Mouse (Mus musculus): ENCODE results near the gene Cip2a.

Gene Cip2a

DNA sequence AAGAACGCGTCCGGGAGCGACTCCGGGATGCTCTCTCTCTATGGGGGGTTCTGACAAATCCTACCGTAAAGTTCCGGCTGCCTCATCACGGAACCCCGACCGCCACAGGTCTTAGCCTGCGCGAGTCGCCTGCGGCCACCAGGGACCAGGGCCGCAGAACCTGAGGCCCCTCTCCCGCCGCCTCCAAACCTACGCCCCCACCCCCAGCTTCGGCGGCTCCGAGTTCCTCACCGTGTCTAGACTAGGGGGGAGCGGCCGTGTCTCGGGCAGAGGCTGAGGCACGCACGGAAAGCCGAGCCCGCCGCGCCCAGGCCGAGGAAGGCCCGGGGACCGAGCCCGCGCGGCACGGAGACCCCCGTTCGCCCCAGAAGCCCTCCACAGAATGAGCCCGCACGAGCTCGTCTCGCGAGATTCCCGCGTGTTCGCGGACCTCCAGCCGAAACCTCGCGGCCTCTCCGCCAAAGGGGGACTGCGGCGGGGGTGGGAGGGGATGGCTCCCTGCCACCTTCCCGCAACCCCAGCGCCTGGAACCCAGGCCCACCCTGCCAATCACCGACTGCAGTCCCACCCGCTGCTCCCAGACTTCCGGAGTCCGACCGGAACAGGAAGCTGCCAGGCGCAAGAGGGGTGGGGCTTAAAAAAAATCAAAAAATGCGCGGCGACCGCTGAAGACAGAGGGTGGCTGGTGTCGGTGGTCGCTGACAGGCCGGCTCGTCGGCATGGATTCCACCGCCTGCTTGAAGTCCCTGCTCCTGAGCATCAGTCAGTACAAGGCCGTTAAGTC, at the start of gene Cip2a, which contains the start of gene Dzip3:
TSS of gene Cip2a (plus strand) at position 627 of the 784 bp plus-strand sequence.
TSS of gene Dzip3 (minus strand) at position 607 of the 784 bp plus-strand sequence.
- DNase-seq (ENCODE audit: low spot score) = peak; percentile 93

DNA sequence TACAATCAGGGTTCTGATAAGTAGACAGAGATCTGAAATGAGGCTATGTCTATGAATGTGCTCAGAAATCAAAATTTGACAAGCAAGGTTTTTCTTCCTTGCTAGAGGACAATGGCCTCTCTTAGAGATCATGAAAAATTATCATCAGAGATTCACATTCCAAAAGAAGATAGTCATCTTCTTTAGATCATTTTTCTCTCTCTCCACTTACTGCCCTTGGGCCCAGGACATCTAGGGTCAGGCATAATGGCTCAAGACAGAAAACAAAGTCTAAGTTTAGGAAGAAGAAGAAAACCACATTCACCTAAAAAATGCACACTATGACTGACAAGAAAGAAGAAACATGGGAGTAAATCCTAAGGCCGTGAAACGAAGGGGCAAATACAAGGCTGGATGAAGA, 21.0 kb upstream of the Cip2a start:
- DNase-seq (ENCODE audit: low spot score) = no peak

DNA sequence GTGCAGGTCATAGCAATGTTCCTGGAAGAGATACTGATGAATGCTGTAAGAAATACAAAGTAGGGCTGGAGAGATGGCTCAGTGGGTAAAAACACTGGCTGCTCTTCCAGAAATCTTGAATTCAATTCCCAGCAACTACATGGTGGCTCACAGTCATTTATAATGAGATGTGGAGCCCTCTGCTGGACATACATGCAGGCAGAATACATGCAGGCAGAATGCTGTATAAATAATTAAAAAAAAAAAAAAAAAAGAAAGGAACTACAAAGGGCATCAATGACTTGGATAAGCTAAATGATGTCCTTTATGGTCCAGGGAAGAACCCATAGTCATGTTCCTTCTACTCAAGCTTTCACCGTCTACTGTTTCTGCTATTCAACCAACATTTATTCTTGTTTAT, 20.4 kb upstream of the Cip2a start:
- peak; percentile 20 for DNase-seq (ENCODE audit: low spot score)

DNA sequence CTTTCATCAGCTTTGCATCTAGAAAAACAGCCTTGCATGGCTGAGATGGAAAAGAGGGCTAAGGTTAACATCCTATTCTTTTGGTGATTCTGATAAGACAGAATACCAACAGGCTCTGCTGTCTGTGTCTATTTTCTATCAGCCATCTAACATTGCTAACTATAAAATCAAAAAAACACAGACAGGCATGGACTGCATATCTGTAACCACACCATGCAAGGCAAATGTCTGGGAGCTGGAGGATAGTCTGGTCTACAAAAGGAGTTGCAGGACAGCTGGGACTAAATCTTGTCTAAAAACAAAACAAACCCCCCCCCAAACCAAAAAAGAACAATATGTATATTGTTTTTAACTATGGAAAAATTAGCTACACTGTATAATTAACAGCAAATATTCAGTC, 14.0 kb upstream of the Cip2a start:
- DNase-seq (ENCODE audit: low spot score) = no peak

DNA sequence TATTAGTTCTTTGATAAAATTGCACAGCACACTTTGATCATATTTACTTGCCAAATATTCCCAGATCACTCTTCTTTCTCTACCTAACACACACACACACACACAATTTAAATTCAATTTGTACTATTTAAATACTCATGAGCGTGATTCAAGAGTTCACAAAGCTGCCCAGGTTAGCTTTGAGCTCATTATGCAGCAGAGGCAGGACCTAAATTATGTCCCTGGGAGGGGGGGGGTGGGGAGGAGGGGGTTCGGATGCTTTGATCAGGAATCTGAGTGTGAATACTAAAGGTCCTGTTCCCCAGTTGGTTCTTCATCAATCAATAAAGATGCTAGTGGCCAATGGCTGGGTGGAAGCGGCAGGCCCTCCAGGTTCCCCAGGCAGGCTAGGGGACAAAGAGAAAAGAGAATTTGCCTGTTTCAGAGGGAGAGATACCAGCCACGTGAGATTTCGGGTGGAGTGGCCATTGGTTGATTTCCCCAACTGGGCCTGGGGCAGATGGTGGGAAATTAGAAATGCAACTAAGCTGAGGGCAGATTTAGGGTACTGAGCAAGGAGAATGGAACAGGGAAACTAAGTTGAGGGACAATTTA, 8.9 kb upstream of the Cip2a start:
- no peak for DNase-seq (ENCODE audit: low spot score)

DNA sequence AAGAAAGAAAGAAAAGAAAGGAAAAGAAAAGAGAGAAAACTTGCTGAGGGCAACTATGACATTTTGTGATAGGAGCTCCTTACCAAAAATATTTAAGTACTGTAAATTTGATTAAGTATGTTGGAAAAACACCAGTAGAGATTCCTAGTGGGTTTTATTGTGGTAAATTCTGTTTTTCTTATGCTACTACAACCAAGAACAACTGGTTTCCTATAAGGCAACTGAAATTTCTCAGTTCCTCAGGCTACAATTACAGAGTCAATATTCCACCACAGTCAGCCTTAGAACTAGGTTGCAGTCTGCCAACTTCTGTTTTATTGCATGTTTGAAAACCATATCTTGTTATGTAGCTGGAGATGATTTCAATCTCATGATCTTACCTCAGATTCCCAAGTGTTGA, 4.3 kb upstream of the Cip2a start:
- no peak for DNase-seq (ENCODE audit: low spot score)

DNA sequence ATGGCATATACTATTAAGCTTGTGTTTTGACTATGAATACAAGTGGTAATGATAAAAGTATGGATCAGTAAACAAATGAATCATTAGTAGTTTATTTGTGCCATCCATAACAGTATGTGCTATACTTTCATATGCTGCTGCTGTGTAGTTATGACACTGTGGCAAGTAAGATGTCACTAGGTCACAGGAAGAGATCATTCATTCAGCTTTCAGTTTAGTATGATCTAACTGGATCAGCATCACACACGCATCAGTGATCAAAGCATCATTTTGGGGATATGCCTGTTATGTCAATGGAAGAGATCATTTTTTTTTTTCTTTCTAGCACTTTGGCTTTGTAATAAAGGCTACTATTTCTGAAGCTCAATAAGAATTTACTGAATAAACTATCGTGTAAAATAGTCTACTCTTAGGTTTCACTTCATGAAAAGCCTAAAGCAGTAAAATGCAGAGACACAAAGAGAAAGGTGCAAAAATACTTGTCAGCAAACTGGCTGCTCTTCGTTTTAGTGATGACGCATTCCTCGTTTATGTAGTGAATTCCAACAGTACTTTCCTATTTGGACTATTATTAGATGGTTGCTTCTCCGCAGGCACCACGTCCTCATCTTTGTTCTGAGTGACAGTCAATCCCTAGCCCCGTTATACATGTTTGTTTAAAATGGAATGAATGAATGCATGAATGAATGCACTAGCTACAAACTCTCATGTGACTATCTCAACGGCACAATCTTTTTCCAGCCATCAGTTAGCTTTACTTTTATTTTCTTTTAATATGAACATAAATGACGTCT, 1.4 kb upstream of the Cip2a start:
- peak; percentile 18 for DNase-seq (ENCODE audit: low spot score)

DNA sequence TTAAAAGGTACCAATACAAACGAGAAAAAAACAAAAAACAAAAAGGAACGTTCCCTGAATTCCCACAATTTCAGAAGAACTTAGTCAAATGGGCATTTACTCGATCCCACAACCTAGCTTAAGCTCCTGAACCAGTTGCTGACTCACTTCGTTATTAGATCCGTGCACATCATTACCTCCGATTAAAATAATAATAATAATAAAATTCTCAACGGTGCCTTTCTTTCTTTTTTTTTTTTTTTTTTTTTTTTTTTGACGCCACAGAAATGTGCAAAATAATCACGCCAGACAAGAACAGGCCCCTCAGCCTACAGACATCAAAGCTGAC, 790 bp upstream of the Cip2a start:
- no peak for DNase-seq (ENCODE audit: low spot score)

DNA sequence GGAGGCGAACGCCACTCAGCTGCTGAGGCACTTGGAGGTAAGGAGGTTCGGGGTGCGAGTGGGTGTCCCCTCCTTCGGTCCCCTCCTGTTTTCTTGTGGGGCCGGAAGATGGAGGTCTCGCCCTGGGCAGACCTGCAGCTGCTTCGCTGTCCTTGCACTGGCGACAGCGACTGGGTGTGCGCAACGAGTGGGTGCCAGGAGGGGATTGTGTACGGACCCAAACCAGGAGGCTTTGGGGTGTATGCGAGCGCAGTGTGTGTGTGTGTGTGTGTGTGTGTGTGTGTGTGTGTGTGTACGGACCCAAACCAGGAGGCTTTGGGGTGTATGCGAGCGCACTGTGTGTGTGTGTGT, 333 bp downstream of the Cip2a start:
- DNase-seq (ENCODE audit: low spot score) = no peak

DNA sequence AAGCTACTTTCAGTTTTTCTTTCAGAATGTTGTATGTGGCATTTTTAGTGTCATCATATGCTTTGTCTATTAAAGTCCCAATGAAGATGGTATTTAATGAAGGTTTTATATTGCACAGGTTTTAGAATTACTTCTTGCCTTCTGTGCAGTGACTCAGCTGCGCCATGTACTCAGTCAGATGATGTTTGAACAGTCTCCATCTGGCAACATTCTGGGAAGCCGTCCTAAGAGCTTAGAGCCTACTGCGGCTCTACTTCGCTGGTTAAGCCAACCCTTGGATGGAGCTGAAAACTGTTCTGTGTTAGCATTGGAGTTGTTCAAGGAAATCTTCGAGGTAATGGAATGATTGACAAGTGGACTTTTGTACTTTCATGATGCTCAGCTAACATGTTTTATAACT, 10.2 kb downstream of the Cip2a start:
- DNase-seq (ENCODE audit: low spot score) = no peak

DNA sequence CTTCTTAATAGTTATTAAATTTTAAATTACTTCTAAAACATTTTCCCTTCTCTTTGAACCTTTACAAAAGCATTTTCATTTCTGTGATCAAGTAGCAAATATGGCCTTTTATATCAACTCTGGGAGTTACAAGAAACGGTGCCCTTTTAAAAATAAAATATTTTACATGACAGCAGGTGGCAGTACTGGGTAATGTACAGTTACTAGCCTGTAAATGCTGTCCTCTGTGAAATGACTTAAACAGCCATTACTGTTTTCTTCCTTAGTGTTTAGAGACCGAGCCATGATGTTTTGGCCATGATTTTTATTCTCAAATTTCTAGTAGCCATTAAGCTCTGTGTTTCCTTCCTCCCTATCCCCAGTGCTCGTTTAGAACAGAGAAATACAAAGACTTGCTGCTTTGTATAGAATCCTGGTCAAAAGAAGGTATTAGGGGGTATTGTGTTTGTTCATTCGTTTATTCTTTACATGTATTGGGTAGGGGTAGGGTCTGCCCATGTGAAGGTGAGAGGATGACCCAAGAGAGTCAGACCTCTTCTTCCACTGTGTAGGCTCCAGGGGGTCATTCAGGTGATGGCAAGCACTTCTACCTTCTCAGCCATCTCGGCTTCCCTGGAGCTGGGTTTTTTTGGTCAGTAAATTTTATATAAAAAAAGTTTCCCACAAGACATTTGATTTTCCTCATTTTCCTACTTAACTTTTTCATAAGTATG, 22.8 kb downstream of the Cip2a start:
- DNase-seq (ENCODE audit: low spot score) = no peak

DNA sequence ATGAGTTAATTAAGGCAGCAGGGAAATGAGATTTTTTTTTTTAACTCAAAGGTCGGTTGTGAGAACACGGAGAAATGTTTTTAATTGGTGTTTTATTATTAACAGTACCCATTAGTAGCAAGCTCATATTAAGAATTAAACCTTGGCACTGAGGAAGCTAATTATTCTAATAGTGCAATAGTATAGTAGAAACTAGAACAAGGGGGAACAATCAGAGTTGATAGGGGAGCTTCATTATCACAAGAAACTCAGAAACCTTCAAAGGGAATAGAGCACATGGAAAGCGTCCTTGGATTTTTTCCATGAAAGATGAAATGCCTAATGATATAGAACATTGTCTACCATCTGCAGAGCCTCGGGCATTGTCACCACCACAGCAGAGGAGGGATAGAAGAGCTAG, 41.9 kb downstream of the Cip2a start:
- DNase-seq (ENCODE audit: low spot score) = no peak

DNA sequence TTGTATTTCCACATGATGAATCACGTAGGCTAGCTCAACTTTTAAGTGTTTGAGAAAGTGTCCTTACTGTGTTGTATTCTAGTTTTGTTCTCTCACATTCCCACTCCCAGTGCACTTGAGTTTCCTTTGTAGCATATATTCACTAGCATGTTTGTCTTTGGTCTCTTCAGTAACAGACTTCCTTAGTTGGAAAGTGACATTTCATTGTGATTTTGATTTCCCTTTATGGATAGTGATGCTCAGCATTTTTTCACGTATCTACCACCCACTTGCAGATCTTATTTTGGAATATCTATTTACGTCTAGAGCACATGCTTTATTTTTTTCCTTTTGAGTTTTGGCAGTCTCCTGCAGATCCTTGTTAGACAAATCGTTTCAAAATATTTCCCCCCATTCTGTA, 43.8 kb downstream of the Cip2a start:
- DNase-seq (ENCODE audit: low spot score) = no peak

DNA sequence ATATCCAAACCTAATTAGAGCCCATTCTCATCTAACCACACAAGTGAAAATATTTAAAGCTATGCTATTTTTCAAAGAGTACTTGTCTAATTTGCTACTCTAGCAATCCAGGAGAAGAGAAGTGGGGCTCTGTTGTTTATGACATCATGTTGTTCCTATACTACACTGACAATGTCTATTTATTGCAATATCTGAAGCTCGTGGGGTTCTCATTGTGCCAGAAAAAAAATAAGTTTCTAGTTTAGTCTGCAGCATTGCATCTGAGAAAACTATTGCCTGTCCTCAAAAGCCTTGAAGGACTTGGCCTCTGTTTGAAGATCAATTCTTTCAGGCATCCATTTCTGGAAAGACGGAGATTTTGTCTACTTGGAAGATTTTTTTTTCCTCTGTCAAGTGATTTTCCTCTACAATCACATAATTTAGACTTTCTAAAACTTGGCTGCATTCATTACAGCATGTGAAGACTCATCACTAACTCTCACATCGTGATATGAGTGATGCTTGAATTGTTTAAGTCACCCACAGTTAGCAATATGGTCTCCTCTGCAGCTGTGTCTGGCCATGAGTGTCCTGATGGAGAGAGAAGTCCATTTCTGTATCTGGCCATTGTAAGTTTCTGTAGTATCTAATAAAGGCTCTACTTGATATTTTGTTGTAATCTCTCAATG, 46.7 kb downstream of the Cip2a start:
- DNase-seq (ENCODE audit: low spot score) = no peak

DNA sequence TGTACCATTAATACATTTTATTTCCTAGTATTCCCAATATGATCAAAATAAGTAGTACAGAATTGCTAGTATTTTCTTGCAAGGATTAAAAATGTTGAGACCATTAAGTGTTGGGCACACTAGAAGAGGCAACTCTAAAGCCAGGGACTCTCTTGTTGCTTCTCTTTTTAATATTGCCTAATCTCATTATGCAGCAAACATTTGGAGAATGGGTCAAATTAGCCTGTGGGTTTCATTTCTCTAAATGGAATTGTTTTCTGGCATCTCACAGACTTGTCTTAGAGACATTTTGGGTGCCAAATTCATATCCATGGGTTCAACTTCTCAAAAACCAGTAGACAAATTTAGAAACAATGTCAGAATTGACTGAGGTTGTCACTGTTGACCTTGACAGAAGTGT, 55.2 kb downstream of the Cip2a start:
- no peak for DNase-seq (ENCODE audit: low spot score)

DNA sequence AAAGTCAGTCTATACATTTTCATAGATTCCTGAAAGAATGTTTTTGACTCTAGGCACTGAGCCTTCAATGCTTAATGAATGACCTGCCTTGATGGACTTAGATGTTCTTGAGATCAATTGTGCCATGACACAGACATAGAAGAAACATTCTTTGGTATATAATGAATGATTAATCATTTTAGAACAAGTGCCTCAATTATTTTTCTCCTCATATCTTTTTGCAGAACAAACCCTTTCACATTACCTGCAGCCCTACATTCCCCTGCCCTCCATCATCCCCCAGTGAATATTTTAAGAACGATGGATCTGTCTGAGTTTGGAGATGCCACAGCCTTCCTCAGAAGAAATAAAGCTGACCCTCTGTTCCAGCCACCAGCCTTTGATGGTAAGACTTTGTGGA, 63.2 kb downstream of the Cip2a start, which contains the start of gene Myh15:
TSS of gene Myh15 (plus strand) at position 301 of the 400 bp plus-strand sequence.
- no peak for DNase-seq (ENCODE audit: low spot score)

Measured in embryo, embryonic 10 days (tissue).